Mouse (Mus musculus) ES-E14 (cell line): ENCODE results near the gene Arhgap35.

Experiments
- MAFK ChIP-seq: IDR thresholded peaks from 2 replicates; pipeline ENCODE4 v1.6.1; 2014; ENCODE audit warnings: mild to moderate bottlenecking, low read depth, low read length, inconsistent platforms; ENCODE audit not compliant: insufficient read depth
- ZC3H11A ChIP-seq: IDR thresholded peaks from 2 replicates; pipeline ENCODE4 v1.6.1; 2012; ENCODE audit warnings: low read depth, mild to moderate bottlenecking, inconsistent platforms, low read length, borderline replicate concordance
- ZNF384 ChIP-seq: IDR thresholded peaks from 2 replicates; pipeline ENCODE4 v1.6.1; 2012; ENCODE audit warnings: low read depth, low read length, inconsistent platforms

DNA sequence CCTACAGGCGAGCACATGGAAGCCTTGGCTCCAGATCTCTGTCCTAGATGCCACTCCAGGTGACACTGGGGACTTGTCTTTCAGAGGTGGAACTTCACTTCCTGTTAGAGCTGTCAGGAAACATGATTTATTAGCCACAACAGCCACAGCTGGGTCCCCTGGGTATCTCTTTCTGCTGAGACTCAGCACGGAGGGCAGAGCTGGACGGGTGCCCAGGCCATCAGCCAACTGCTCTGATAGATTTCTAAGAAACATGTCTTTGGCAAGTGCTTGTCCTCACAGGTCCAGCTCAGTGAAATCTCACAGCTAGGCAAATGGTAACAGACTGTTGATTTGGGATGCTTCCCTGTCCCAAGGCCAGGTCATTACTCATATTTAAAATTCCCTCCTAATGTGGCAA, 24.2 kb upstream of the Arhgap35 start:
- TF ChIP-seq MAFK (no peak), ZC3H11A (no peak), ZNF384 (no peak)
